Mouse (Mus musculus): ENCODE results near the gene Ankrd33. TPM values are rescaled to one million over a fixed set of nuclear protein-coding genes. Genes with fewer than 3 reads are reported as not detected.

The Ankrd33 gene
- not detected for total RNA-seq (2021)
- long read RNA-seq, result 0 reads

DNA sequence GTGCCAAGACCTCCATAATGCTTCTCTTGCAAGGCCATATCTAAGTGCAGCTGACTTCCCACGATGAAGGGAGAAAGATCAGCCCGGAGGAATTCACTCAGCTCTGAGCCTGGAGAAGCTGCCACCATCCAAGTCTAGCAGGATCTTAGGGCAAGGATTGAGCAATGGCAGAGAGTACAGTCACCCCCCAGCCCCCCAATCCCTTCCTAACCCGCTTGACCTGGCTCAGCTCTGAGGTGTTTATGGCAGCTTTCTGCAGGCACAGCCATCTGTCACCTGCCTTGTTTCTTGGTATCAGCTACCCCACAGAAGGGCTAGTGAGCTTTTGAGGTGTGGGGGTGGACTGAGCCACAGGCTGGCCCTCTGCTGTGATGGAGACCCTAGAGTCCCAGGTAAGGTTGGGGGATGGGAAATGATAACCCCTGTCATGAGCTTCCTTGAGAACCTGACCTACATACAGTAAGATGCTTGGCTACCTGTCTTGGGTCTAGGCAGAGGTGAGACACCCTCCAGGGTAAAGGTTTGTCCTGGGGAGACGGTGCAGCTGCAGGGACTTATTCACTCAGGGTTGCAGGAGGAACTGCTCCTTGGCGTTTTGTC lies at the start of gene Ankrd33:
TSS of gene Ankrd33 (plus strand) at position 245 of the 600 bp plus-strand sequence.
- DNase-seq (ENCODE audit: low spot score in 2 of 2), result no peak

DNA sequence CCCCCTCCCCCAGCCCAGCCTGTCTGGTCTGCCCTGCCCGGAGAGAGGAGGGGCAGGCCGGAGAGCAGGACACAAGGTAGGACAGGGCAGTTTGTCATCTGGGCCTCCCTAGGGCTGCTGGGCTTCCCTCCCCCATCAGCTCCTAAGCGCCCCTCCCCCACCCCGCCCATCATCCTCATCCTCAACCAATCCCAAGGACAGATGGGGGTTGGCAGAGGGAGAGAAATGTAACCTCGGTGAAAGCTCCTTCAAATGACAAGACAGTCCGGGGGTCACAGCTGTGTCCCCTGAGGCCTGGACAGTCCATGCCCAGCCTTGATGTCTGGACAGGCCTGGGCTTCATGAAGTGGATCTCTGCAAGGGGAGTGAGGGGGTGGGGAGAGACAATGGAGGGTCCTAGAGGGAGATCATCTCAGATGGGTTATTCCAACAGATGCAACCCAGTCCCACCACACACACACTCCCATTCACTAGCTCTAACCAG lies 49.1 kb upstream of the Ankrd33 start:
- no peak for DNase-seq (ENCODE audit: low spot score in 2 of 2)

- DNase-seq (ENCODE audit: low spot score in 2 of 2), result no peak
Measured at GRCm38 (mm10) chr15:101066920-101067696, 48.4 kb upstream of the Ankrd33 start.

DNA sequence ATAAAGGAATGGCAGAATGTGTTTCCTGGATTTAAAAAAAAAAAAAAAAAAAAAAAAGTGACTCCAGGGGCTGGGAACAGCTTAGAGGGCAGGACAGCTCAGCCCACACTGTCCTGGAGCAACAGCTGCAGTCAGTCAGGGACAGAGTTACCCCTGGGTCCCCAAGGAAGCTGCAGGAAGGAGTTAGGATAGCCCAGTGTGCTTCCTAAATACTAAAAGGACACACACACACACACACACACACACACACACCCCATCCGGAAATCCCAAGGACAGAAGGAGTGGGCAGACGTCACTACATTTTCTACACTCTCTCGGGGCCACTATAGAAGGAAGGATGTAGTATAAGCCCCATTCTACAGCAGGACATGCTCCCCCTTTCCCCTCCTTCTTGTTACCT lies 47.5 kb upstream of the Ankrd33 start:
- DNase-seq (ENCODE audit: low spot score in 2 of 2), result no peak

GRCm38 (mm10) chr15:101068671-101069070 lies 46.9 kb upstream of the Ankrd33 start:
- no peak for DNase-seq (ENCODE audit: low spot score in 2 of 2)

DNA sequence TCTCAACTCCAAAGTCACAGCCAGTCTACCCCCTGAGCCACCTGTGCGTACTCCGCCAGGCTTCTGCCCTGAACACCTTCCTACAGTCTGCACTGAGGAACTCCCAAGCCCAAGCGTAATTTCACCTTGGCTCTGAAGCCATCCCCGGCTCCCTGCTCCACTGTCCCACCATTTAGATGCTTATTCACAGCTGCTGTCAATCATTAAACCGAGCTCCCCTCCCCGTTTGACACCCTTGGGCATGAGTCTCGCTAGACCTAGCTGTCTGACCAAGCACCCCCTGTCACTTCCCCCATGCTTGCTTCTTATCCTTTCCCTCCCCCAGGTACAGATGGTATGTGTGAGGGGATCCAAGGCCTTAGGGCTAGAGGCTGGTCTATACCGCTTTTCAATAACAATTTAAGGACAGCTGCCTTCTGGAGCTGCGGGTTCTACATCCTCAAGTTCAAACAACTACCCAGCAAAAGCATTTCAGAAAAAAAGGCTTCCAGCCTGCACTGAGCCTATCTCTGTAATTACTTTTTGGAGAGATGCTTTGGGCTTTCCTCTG lies 45.8 kb upstream of the Ankrd33 start:
- no peak for DNase-seq (ENCODE audit: low spot score in 2 of 2)

DNA sequence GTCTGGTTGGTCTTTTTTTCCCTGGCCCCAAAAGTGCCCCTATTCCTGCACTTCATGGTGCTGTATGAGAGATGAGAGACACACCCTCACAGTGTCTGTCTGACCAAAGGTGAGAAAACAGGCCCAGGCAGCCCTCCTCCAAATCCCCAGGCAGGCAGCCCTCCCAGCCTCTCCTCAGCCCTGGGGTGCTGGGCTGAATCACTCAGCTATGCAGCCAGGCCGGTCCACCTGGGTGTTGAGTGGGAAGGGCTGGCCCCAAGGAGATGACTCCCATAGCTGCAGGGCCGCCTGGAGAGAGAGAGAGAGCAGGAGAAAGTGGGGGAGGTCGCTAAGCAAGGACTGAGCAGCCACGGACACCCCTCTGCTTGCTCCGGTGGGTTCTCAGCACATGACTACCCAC lies 44.8 kb upstream of the Ankrd33 start:
- DNase-seq (ENCODE audit: low spot score in 2 of 2), result no peak

DNA sequence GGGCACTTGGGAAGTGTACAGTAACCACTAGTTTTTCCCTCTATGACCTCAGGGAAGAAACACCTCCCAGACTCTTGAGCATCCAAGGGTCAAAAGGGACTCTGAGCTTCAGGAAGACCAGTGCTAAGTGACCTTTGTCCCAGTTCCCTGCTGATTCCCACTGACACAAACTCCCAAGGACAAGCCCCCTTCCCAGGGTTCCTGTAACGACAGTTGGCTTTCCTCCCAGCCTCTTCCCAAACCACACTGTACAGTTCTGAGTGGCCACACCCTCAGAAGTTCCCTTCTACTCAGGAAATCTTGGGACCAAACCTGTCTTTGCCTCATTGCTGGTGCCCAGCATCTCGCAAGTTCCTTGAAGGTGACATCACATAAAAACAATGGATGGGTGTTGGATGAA lies 42.8 kb upstream of the Ankrd33 start:
- DNase-seq (ENCODE audit: low spot score in 2 of 2), result no peak

DNA sequence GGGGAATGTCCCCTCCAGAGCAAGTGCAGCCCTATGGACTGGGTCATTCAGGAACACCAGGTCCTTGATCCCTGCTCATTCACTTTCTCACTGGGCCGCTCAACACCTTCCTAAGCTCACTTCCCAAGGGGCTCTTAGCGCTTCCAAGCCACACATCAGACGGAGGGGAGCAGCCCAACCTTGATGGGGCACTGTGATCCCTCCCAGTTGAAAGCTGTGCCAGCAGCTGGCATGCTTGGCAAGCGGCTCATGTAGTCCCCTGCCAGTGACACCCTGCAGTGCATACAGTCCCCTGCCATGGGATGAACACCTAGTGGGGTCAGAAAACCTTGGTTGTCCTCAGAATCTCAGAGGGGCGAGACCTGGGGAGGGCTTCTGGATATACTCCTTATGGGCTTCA lies 41.5 kb upstream of the Ankrd33 start:
- DNase-seq (ENCODE audit: low spot score in 2 of 2), result no peak

DNA sequence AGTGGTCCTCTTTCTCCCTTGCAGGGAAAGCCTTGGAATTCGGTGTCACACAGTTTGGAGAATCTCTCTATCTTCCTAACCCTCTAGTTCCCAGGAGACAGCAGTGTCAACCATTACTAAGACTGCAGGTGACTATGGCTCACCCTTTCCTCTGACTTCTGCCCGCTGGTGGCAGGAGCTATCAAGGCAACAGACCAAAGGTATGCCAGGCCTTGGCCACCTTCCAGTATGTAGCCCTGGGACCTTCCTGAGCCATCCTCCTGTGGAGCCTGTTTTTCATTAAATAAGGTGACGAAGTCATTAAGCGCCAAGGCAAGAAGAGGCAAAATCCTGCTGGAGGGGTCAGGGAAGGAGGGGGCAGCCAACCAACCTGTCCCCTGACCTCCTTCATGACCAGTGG lies 40.4 kb upstream of the Ankrd33 start:
- DNase-seq (ENCODE audit: low spot score in 2 of 2), result no peak

- DNase-seq (ENCODE audit: low spot score in 2 of 2), result no peak
Measured at GRCm38 (mm10) chr15:101075656-101076055, 39.9 kb upstream of the Ankrd33 start.

GRCm38 (mm10) chr15:101076071-101077000 lies 39.2 kb upstream of the Ankrd33 start:
- no peak for DNase-seq (ENCODE audit: low spot score in 2 of 2)

DNA sequence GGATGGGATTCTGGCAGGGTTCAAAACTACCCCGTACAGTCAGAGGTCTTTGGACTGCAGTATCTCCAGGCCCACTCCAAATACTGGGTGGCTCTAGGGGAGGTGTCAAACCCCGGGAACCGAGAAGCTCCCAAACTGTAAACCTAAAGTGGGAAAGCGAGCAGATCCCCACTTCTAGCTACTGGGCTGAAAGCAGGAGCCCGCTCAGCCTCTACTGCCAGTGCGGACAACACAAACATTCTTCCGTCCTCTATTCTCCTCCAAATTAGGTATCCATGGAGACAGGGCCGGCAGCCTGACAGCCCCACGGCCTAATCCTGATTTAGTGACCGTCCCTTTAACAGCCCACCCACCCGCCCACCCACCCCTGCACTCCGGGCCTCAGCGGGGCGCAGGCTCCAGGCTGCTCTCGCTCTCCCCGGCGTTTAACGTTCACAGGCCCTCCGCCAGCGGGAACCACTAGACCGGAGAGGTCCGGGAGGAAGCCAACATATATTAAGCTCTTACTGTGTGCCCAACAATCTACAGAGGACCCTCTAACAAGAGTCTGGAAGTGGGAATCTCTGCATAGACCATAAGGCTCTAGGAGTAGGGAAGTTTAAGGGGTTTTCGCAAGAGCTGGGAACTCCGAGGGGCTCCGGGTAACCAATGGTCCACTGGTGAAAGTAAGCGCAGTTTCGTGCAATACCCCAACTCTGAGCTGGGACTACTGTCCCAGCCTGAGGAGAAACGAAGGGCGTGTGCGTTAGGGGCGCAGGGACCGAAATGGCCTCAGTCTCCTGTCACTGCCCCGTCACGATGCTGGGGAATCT lies 38.3 kb upstream of the Ankrd33 start:
- no peak for DNase-seq (ENCODE audit: low spot score in 2 of 2)

DNA sequence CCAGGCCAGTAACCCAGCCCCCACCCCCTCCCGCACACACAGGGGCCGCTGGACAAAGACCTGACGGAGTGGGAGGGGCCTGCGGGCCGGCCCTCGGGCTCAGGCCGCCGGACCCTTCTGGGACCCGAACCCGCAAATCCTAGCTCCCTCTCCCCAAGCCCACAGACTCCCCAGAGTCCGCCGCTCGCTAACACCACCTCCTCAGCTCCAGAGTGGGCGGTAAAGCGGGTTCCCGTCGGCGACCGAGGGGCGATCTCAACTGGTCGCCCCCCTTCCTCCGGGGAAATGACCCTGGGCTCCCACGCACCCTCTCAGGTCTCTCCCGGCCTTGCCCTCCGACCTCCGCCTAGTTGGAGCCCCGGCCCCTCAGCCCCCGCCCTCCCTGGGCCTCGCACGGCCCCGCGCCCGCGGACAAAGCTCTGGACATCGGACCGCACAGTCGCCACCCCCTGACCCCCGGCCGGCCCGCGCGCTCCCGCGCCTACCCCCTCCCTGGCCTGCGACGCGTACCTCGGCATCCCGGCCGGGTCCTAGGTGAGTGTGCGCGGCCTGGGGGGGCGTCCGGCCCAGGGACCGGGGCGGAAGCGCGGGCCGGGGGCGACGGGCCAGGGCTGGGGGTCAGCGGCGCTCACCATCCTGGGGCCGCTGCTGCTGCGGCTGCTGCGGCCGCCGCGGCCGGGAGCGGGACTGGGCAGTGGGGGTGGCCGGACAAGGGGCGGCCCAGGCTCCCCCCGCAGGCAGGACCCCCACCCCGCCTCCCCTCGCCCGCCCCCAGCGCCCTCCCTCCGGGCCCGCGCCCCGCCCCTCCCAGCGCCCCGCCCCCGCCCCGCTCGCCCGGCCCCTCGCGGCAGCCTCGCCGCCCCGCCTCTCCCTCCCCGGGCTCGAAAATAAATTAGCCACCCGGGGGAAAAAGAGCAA lies 37.5 kb upstream of the Ankrd33 start, which contains the start of gene Fignl2:
TSS of gene Fignl2 (minus strand) at position 755 of the 918 bp plus-strand sequence.
- DNase-seq (ENCODE audit: low spot score in 2 of 2), result no peak

- peak; percentile 54 to 64 for DNase-seq (ENCODE audit: low spot score in 2 of 2)
Measured at GRCm38 (mm10) chr15:101078731-101079156, 36.8 kb upstream of the Ankrd33 start.

GRCm38 (mm10) chr15:101080031-101080520 lies 35.5 kb upstream of the Ankrd33 start:
- no peak for DNase-seq (ENCODE audit: low spot score in 2 of 2)

DNA sequence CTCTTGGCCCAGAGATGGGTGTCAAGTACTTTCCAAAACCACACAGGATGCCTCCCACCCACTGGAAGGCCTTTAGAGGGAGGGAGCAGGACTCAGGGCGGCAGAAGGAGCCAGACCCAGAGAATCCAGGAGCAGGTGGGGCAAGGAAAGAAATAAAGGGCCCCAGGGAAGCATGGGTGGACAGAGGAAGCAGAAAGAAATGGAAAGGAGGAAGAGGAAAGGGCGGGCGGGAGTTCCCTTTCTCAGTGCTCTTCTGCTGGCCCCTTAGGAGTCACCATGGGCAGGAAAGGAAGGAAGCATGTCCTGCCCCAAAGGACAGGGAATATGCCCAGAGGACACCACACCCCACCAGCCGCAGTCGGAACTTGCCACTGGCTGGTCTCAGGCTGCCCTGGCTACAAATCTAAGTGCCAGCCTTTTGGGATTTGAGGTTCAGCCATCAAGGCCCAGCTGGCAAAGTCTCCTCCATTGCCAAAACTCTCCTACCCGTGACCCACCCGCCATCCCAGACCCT lies 34.5 kb upstream of the Ankrd33 start:
- no peak for DNase-seq (ENCODE audit: low spot score in 2 of 2)

GRCm38 (mm10) chr15:101082236-101082635 lies 33.3 kb upstream of the Ankrd33 start:
- DNase-seq (ENCODE audit: low spot score in 2 of 2), result no peak

- DNase-seq (ENCODE audit: low spot score in 2 of 2), result no peak
Measured at GRCm38 (mm10) chr15:101084499-101084898, 31.1 kb upstream of the Ankrd33 start.

All from layer of hippocampus, adult 18-20 months (tissue).